Mouse (Mus musculus) ES-Bruce4 (cell line): ENCODE data around the gene Pcbd2. TPM values are rescaled to one million over a fixed set of nuclear protein-coding genes. Genes with fewer than 3 reads are reported as not detected.
A peak's percentile ranks its signal among the peaks of the same experiment; 100 is the strongest.

ENCODE experiments used
- H3K27ac ChIP-seq: 2 replicates; pipeline ENCODE4 v1.5.1; 2012; ENCODE audit warnings: low read length, inconsistent platforms; ENCODE audit not compliant: insufficient read depth
- H3K27me3 ChIP-seq: 2 replicates; pipeline ENCODE4 v1.6.1; 2012; ENCODE audit warnings: mild to moderate bottlenecking, low read length, inconsistent platforms; ENCODE audit not compliant: control insufficient read depth, poor library complexity, insufficient read depth, severe bottlenecking
- H3K36me3 ChIP-seq: 2 replicates; pipeline ENCODE4 v1.6.1; 2012; ENCODE audit warnings: inconsistent platforms, mild to moderate bottlenecking, low read length, moderate library complexity; ENCODE audit not compliant: control insufficient read depth, poor library complexity, insufficient read depth, severe bottlenecking
- H3K4me1 ChIP-seq: one replicate; pipeline ENCODE4 v1.8.1; 2011; ENCODE audit warnings: low read length; ENCODE audit not compliant: control insufficient read depth, insufficient read depth
- H3K4me3 ChIP-seq: 2 replicates; pipeline ENCODE4 v1.5.1; 2011; ENCODE audit warnings: low read depth, mild to moderate bottlenecking, low read length
- H3K9ac ChIP-seq: 2 replicates; pipeline ENCODE4 v1.6.1; 2012; ENCODE audit warnings: low read depth, mild to moderate bottlenecking, inconsistent platforms; ENCODE audit not compliant: poor library complexity, severe bottlenecking
- H3K9me3 ChIP-seq: replicated peaks from 2 replicates; pipeline ENCODE4 v1.6.1; 2012; ENCODE audit warnings: mild to moderate bottlenecking, low read length, inconsistent platforms; ENCODE audit not compliant: control insufficient read depth, poor library complexity, insufficient read depth, severe bottlenecking
- CTCF ChIP-seq: IDR thresholded peaks from one replicate; pipeline ENCODE4 v1.8.1; 2011; ENCODE audit warnings: low read depth, low read length
- EP300 ChIP-seq: IDR thresholded peaks from 2 replicates; pipeline ENCODE4 v1.6.1; 2011; ENCODE audit warnings: low read depth, low read length; ENCODE audit not compliant: insufficient read depth
- POLR2A ChIP-seq: IDR thresholded peaks from one replicate; pipeline ENCODE4 v1.8.1; 2011; ENCODE audit warnings: low read length; ENCODE audit not compliant: insufficient read depth
- polyA plus RNA-seq: library from polyadenylated mRNA; stranded (reverse); fragments of >200 nt; gene quantifications from 2 replicates; pipeline ENCODE4 v1.2.4, GENCODE M21; 2011; ENCODE audit warnings: low read depth; ENCODE audit not compliant: missing spikeins, insufficient read depth, insufficient read length

The Pcbd2 gene
- polyA plus RNA-seq, 1 experiment = 16.5 TPM

GRCm38 (mm10) chr13:55813490-55814016, 86.4 kb downstream of the Pcbd2 start:
- no peak overlapping the region for H3K9ac ChIP-seq
- H3K4me3 ChIP-seq = no peak overlapping the region
- no peak overlapping the region for H3K27ac ChIP-seq
- no peaks in the 10 kb centered on the region for H3K27me3 ChIP-seq
- no peaks in the 10 kb centered on the region for H3K9me3 ChIP-seq
- no peaks in the 10 kb centered on the region for H3K4me1 ChIP-seq
- no peaks in the 10 kb centered on the region for H3K36me3 ChIP-seq
- TF ChIP-seq CTCF = no peak

- Histone ChIP-seq H3K9me3 (no peaks in the 10 kb centered on the region), H3K27ac (no peak overlapping the region), H3K27me3 (no peaks in the 10 kb centered on the region), H3K4me1 (no peaks in the 10 kb centered on the region), H3K9ac (no peak overlapping the region), H3K36me3 (no peaks in the 10 kb centered on the region), H3K4me3 (no peak overlapping the region)
- TF ChIP-seq CTCF = no peak
- no peak for TF ChIP-seq EP300
- TF ChIP-seq POLR2A = no peak
Measured at GRCm38 (mm10) chr13:55814834-55815233, 87.7 kb downstream of the Pcbd2 start.

- TF ChIP-seq EP300 (no peak), POLR2A (no peak)
- Histone ChIP-seq H3K27me3 (peaks cover 19% of the 10 kb centered on the region), H3K4me3 (no peak overlapping the region), H3K9me3 (no peaks in the 10 kb centered on the region), H3K36me3 (no peaks in the 10 kb centered on the region), H3K9ac (no peak overlapping the region), H3K27ac (no peak overlapping the region), H3K4me1 (no peaks in the 10 kb centered on the region)
Measured at GRCm38 (mm10) chr13:55822499-55822898, 95.3 kb downstream of the Pcbd2 start.

GRCm38 (mm10) chr13:55824151-55824945, 97.2 kb downstream of the Pcbd2 start:
- no peaks in the 10 kb centered on the region for H3K9me3 ChIP-seq
- H3K27ac ChIP-seq = no peak overlapping the region
- H3K27me3 ChIP-seq = peaks cover 35% of the 10 kb centered on the region
- no peak overlapping the region for H3K4me3 ChIP-seq
- H3K4me1 ChIP-seq = no peaks in the 10 kb centered on the region
- H3K9ac ChIP-seq = no peak overlapping the region
- TF ChIP-seq EP300 (no peak), CTCF (no peak), POLR2A (no peak)
- H3K36me3 ChIP-seq = no peaks in the 10 kb centered on the region

GRCm38 (mm10) chr13:55825245-55825681, 98.1 kb downstream of the Pcbd2 start:
- Histone ChIP-seq H3K4me1 (no peaks in the 10 kb centered on the region), H3K9ac (no peak overlapping the region), H3K36me3 (no peaks in the 10 kb centered on the region), H3K27me3 (peaks cover 39% of the 10 kb centered on the region), H3K9me3 (no peaks in the 10 kb centered on the region), H3K4me3 (peak overlapping the region; percentile 17; the same call in 1 of the 2 replicates), H3K27ac (no peak overlapping the region)
- TF ChIP-seq CTCF (no peak), POLR2A (no peak), EP300 (no peak)

- Histone ChIP-seq H3K4me3 (peak overlapping the region; percentile 21), H3K36me3 (no peaks in the 10 kb centered on the region), H3K9ac (peak overlapping the region; percentile 4; the same call in 1 of the 2 replicates), H3K4me1 (no peaks in the 10 kb centered on the region), H3K27ac (no peak overlapping the region), H3K27me3 (peaks cover 48% of the 10 kb centered on the region), H3K9me3 (no peaks in the 10 kb centered on the region)
- TF ChIP-seq EP300 = no peak
- TF ChIP-seq CTCF = no peak
- TF ChIP-seq POLR2A = no peak
Measured at GRCm38 (mm10) chr13:55826008-55826671, 99.0 kb downstream of the Pcbd2 start.

Other genes with a start within 250 kb of the Pcbd2 start
- 43.6 and 44.3 TPM in 2 replicates for gene Dbn1, start 239.3 kb upstream of the Pcbd2 start, polyA plus RNA-seq
- gene Pdlim7, start 213.7 kb upstream of the Pcbd2 start, polyA plus RNA-seq = 84.4 and 97.7 TPM in 2 replicates
- 0.39 and 1.0 TPM in 2 replicates for gene Dok3, start 198.1 kb upstream of the Pcbd2 start, polyA plus RNA-seq
- 55.2 and 63.9 TPM in 2 replicates for gene Ddx41, start 190.7 kb upstream of the Pcbd2 start, polyA plus RNA-seq
- 41.8 and 47.7 TPM in 2 replicates for gene Fam193b, start 156.2 kb upstream of the Pcbd2 start, polyA plus RNA-seq
- 94.2 and 95.2 TPM in 2 replicates for gene Tmed9, start 153.6 kb upstream of the Pcbd2 start, polyA plus RNA-seq
- 10.3 and 10.5 TPM in 2 replicates for gene B4galt7, start 127.5 kb upstream of the Pcbd2 start, polyA plus RNA-seq
- 22.6 and 26.3 TPM in 2 replicates for gene Caml, start 104.4 kb upstream of the Pcbd2 start, polyA plus RNA-seq
- 103 and 113 TPM in 2 replicates for gene Ddx46, start 92.3 kb upstream of the Pcbd2 start, polyA plus RNA-seq
- gene B230219D22Rik, start 34.2 kb upstream of the Pcbd2 start, polyA plus RNA-seq = 52.3 and 54.1 TPM in 2 replicates
- 16.6 and 18.8 TPM in 2 replicates for gene Txndc15, start 12.7 kb upstream of the Pcbd2 start, polyA plus RNA-seq
- gene Catsper3, start 57.2 kb downstream of the Pcbd2 start, polyA plus RNA-seq = 0.61 TPM in 1 of 2 replicates, not detected in the other
- gene Pitx1, start 108.8 kb downstream of the Pcbd2 start, polyA plus RNA-seq = 0.27 and 0.33 TPM in 2 replicates